Mouse (Mus musculus): ENCODE measurements around the gene Defa22. TPM values are rescaled to one million over a fixed set of nuclear protein-coding genes. Genes with fewer than 3 reads are reported as not detected.
"Not testable (repeated sequence)": the region's sequence is repeated elsewhere in the genome, so short reads cannot be mapped to it uniquely, and the experiment has no call there.

Defa22 gene
- total RNA-seq (2017), result not detected in 2 replicates

- ATAC-seq (replicated peaks; ENCODE audit: low read depth, poor library complexity, severe bottlenecking), result not testable (repeated sequence)
Observed at GRCm38 (mm10) chr8:21161977-21162376, at the start of gene Defa22. Defa22 (plus strand) TSS chr8:21162277.

GRCm38 (mm10) chr8:21134342-21134741 is 27.7 kb upstream of the Defa22 start, which contains the start of gene Defa30:
Defa30 (plus strand) TSS chr8:21134642.
- not testable (repeated sequence) for ATAC-seq (replicated peaks; ENCODE audit: low read depth, poor library complexity, severe bottlenecking)

DNA sequence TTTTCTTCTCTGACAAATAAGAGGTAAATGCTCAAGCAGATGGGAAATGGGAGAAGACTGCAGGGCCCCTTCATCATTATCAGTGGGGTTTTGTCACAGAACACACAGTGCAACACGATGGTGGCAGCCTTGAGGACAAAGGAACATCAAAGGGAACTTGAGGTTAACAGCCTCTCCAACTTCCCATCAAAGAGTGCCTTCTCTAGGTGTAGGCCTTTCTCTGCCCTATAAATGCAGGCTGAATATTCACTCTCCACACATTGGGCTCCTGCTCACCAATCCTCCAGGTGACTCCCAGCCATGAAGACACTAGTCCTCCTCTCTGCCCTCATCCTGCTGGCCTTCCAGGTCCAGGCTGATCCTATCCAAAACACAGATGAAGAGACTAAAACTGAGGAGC is 29.2 kb downstream of the Defa22 start, which contains the start of gene Defa31:
Gene Defa31, plus strand, starts transcription at position 301 of the 400 bp plus-strand sequence.
- not testable (repeated sequence) for ATAC-seq (replicated peaks; ENCODE audit: low read depth, poor library complexity, severe bottlenecking)

- ATAC-seq (replicated peaks; ENCODE audit: low read depth, poor library complexity, severe bottlenecking), result not testable (repeated sequence)
Observed at GRCm38 (mm10) chr8:21201261-21201660, 39.2 kb downstream of the Defa22 start, which contains the start of gene Gm15293. Gm15293 (plus strand) TSS chr8:21201561.

Other genes with a start within 250 kb of the Defa22 start
- gene Gm6040, start 240.2 kb upstream of the Defa22 start, total RNA-seq (2017), result not detected in 2 replicates
- not detected in 2 replicates for gene AY761185, start 217.6 kb upstream of the Defa22 start, total RNA-seq (2017)
- not detected in 2 replicates for gene Defa21, start 136.7 kb upstream of the Defa22 start, total RNA-seq (2017)
- not detected in 2 replicates for gene Defa23, start 107.2 kb upstream of the Defa22 start, total RNA-seq (2017)
- not detected in 2 replicates for gene Defa35, start 97.2 kb upstream of the Defa22 start, total RNA-seq (2017)
- not detected in 2 replicates for gene Defa25, start 77.8 kb upstream of the Defa22 start, total RNA-seq (2017)
- gene Gm14851, start 66.2 kb upstream of the Defa22 start, total RNA-seq (2017), result not detected in 2 replicates
- not detected in 2 replicates for gene Defa30, start 27.6 kb upstream of the Defa22 start, total RNA-seq (2017)
- gene Defa31, start 29.3 kb downstream of the Defa22 start, total RNA-seq (2017), result not detected in 2 replicates
- gene Gm15293, start 39.3 kb downstream of the Defa22 start, total RNA-seq (2017), result not detected in 2 replicates
- gene Gm15292, start 87.5 kb downstream of the Defa22 start, total RNA-seq (2017), result not detected in 2 replicates
- gene Defa27, start 153.3 kb downstream of the Defa22 start, total RNA-seq (2017), result not detected in 2 replicates
- not detected in 2 replicates for gene Defa29, start 164.7 kb downstream of the Defa22 start, total RNA-seq (2017)
- gene Defa2, start 216.2 kb downstream of the Defa22 start, total RNA-seq (2017), result not detected in 2 replicates
- gene Defa33, start 229.5 kb downstream of the Defa22 start, total RNA-seq (2017), result not detected in 2 replicates